Mouse (Mus musculus): ENCODE results near the gene Nup155.
"Not testable (repeated sequence)": the region's sequence is repeated elsewhere in the genome, so short reads cannot be mapped to it uniquely, and the experiment has no call there.

Gene Nup155

GRCm38 (mm10) chr15:8108966-8109743 is at the start of gene Nup155:
Gene Nup155 (plus strand): TSS chr15:8109273.
- DNase-seq, result peak; percentile 86

GRCm38 (mm10) chr15:8065221-8065620 is 43.9 kb upstream of the Nup155 start:
- DNase-seq, result no peak

- not testable (repeated sequence) for DNase-seq
These were observed 35.9 kb upstream of the Nup155 start for GRCm38 (mm10) chr15:8073159-8073558.

GRCm38 (mm10) chr15:8082139-8082538 is 26.9 kb upstream of the Nup155 start:
- DNase-seq, result no peak

GRCm38 (mm10) chr15:8087293-8087692 is 21.8 kb upstream of the Nup155 start:
- DNase-seq, result no peak

- DNase-seq, result no peak
These were observed 20.4 kb upstream of the Nup155 start for GRCm38 (mm10) chr15:8088715-8089114.

- no peak for DNase-seq
These were observed 18.4 kb upstream of the Nup155 start for GRCm38 (mm10) chr15:8090685-8091084.

- not testable (repeated sequence) for DNase-seq
These were observed 16.4 kb upstream of the Nup155 start for GRCm38 (mm10) chr15:8092668-8093067.

GRCm38 (mm10) chr15:8097853-8098252 is 11.2 kb upstream of the Nup155 start:
- peak; percentile 25 for DNase-seq

GRCm38 (mm10) chr15:8098774-8099749 is 10.0 kb upstream of the Nup155 start, which contains the start of gene Wdr70:
Gene Wdr70 (minus strand): TSS chr15:8099209.
- peak; percentile 96 for DNase-seq

- DNase-seq, result not testable (repeated sequence)
These were observed 7.0 kb upstream of the Nup155 start for GRCm38 (mm10) chr15:8101975-8102542.

GRCm38 (mm10) chr15:8108360-8108965 is 610 bp upstream of the Nup155 start:
- DNase-seq, result no peak

- no peak for DNase-seq
These were observed 709 bp downstream of the Nup155 start for GRCm38 (mm10) chr15:8109782-8110181.

GRCm38 (mm10) chr15:8129281-8129680 is 20.2 kb downstream of the Nup155 start:
- no peak for DNase-seq

GRCm38 (mm10) chr15:8131268-8131667 is 22.2 kb downstream of the Nup155 start:
- no peak for DNase-seq

- DNase-seq, result no peak
These were observed 22.7 kb downstream of the Nup155 start for GRCm38 (mm10) chr15:8131761-8132160.

GRCm38 (mm10) chr15:8135606-8136005 is 26.5 kb downstream of the Nup155 start:
- no peak for DNase-seq

- DNase-seq, result no peak
These were observed 52.8 kb downstream of the Nup155 start for GRCm38 (mm10) chr15:8161841-8162240.

GRCm38 (mm10) chr15:8168591-8169265 is 59.7 kb downstream of the Nup155 start, which contains the start of gene Cplane1:
Gene Cplane1 (plus strand): TSS chr15:8169106.
- peak; percentile 92 for DNase-seq

GRCm38 (mm10) chr15:8169266-8169746 is 60.2 kb downstream of the Nup155 start:
- no peak for DNase-seq

GRCm38 (mm10) chr15:8189563-8189962 is 80.5 kb downstream of the Nup155 start:
- no peak for DNase-seq

GRCm38 (mm10) chr15:8190435-8190834 is 81.4 kb downstream of the Nup155 start:
- no peak for DNase-seq
